Mouse (Mus musculus) NIH3T3 (cell line): Measurements from ENCODE around the gene Dnajc6.

Experiments
- DNase-seq: peaks from one replicate; pipeline ENCODE4 v3.0.0-alpha.2; 2012; ENCODE audit warnings: low read depth

The Dnajc6 gene

GRCm38 (mm10) chr4:101689645-101690044 is 193.2 kb downstream of the Dnajc6 start:
- DNase-seq, result no peak
